Mouse (Mus musculus): ENCODE results near the gene Unc93a2.
"Not testable (repeated sequence)": the region's sequence is repeated elsewhere in the genome, so short reads cannot be mapped to it uniquely, and the experiment has no call there.

The Unc93a2 gene

GRCm38 (mm10) chr17:7385364-7385763, at the start of gene Unc93a2:
Gene Unc93a2, minus strand, starts transcription at chr17:7385464.
- not testable (repeated sequence) for DNase-seq

- not testable (repeated sequence) for DNase-seq
Observed at GRCm38 (mm10) chr17:7434121-7434520, 48.9 kb upstream of the Unc93a2 start.

DNA sequence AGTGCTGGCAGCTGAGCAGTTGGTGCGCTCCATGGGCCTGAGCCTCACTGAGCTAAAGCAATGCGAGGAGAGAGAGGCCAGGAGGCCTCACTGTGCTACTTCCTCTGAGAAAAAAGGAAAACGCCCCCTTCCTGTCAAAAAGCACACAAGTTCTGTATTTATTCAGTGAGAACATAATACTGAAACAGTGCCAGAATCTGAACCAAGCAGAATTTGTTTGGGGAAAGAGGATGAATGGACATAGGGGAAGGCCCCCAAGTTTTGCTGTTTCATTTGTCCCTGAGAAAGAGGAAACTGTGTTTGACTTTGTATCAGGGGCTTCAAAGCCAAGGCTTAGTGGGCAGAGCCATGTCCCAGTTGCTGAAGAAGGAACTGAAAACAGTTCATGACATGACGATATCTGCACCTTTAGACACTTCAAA, 45.0 kb upstream of the Unc93a2 start:
- not testable (repeated sequence) for DNase-seq

GRCm38 (mm10) chr17:7420191-7420973, 35.1 kb upstream of the Unc93a2 start:
- not testable (repeated sequence) for DNase-seq

GRCm38 (mm10) chr17:7414601-7415310, 29.5 kb upstream of the Unc93a2 start:
- not testable (repeated sequence) for DNase-seq

- DNase-seq: not testable (repeated sequence)
Observed at GRCm38 (mm10) chr17:7413336-7413735, 28.1 kb upstream of the Unc93a2 start.

GRCm38 (mm10) chr17:7399770-7400169, 14.5 kb upstream of the Unc93a2 start:
- not testable (repeated sequence) for DNase-seq

- not testable (repeated sequence) for DNase-seq
Observed at GRCm38 (mm10) chr17:7398198-7398847, 13.1 kb upstream of the Unc93a2 start.

- DNase-seq: not testable (repeated sequence)
Observed at GRCm38 (mm10) chr17:7397079-7397478, 11.8 kb upstream of the Unc93a2 start.

DNA sequence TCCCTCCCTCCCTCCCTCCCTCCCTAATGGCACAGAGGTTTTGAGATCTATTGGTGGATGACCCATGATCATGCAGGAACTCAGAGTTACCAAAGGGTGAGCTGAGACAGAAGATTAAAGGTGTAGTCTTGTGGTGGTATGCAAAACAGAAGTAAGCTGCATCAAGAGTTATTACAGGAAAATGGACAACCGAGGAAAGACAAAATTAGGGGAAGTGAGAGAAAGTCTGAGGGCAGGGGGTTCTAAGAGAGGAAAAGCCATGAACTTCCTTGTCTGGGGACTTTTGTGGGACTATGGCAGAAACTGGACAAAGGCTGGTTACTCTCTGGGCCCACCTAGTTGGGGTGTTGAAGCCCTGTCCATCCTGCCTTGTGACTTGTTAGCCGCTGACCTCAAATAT, 11.0 kb upstream of the Unc93a2 start:
- not testable (repeated sequence) for DNase-seq

- DNase-seq: not testable (repeated sequence)
Observed at GRCm38 (mm10) chr17:7395671-7396070, 10.4 kb upstream of the Unc93a2 start.

- not testable (repeated sequence) for DNase-seq
Observed at GRCm38 (mm10) chr17:7395116-7395515, 9.9 kb upstream of the Unc93a2 start.

DNA sequence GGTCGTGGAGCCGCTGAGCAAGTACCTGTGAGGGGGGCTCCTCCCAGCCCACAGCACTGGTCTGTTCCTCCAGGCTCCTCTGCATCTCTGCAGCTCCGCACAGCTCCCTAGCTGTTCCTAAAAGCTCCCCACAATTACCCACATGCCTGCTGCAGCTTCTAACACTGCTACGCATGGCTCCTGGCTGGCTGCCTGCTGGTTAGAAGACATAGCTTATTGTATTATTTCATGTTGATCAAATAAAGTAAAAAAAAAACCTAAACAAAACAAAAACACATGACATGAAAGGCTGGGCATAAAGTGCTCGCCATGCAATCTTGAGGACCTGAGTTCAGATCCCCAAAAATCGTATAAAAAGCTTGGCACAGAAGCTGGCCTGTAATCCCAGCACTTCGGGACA, 4.6 kb upstream of the Unc93a2 start:
- not testable (repeated sequence) for DNase-seq

GRCm38 (mm10) chr17:7388958-7389356, 3.7 kb upstream of the Unc93a2 start:
- DNase-seq: not testable (repeated sequence)

- DNase-seq: not testable (repeated sequence)
Observed at GRCm38 (mm10) chr17:7388341-7388957, 3.2 kb upstream of the Unc93a2 start.

DNA sequence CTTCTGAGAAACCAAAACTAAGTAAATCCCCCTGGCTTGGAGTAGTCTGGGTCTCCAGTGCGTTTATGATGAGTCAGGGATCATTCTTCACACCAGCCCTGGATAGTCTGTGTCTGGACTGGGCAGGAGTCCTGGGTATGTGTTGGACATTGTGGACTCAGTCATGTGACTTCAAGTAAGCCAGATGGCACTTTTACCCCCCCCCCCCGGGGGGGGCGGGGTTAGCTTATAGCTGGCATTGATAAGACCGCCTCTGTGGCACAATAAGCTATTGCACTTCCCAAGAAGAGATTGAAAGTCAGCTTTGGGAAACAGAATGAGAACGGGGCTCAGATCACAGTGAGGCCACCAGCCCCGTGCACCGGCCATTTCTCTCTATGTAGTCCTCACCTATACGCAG, 752 bp upstream of the Unc93a2 start:
- DNase-seq: not testable (repeated sequence)

DNA sequence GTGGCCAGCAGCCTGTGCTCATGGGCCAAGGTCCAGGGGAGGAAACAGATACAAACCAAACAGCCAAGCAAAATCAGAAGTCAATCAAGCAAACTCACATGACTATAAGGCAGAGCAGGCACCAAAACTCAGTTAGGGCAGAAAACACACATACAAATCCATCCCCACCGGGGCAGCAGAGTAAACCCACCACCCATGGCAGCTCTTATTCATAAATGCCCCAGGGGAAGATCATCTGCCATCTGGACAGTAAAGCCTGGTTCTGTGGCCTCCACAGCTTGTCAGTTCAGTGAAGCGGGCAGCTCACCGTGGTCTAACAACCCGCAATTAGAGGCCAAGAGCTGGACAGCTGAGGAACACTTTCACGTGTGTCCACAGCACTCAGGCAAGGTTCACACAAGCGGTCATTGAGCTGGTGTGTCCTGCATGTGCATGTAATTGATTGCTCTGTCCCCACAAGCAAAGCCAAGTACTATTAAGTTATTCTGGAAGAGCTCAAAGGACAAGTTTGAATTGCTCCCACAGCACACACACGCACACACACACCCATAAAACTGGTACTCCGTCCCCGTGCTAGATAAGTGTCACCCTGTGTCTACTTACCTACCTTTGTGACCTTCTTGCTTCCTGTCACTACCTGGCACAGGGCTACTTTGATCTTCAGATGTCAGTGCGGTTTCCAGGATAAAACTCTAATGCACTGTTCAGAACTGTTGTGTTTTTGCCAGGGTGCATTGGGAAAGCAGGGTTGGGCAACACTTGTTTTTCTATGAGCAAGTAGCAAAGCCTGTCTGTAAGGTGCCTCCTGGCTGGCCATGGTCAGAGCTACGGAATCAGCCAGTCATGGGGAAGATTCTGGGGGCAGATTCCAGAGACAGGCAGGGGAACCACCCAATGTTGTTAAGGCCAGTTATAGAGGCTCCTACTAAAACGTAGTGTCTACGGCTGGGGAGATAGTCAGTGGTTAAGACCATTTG, 1.8 kb downstream of the Unc93a2 start:
- not testable (repeated sequence) for DNase-seq

DNA sequence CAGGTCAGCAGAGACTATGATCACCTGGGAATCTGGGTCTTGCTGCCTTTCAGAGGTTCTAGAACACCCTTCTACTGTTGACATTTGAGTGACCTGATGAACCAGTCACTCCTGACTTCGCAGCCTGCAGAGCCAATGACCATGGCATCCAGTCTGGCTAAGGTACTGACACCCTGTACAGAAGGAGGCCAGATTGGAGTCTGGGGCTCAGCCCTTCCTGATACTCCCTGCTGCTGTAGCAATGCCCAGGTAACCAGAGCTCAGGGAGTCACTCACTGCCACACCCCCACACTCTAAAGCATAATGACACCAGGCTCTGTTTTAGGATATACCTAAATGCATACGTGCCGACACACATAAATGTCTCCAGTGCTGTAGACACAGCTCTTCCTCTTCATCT, 2.6 kb downstream of the Unc93a2 start:
- not testable (repeated sequence) for DNase-seq

DNA sequence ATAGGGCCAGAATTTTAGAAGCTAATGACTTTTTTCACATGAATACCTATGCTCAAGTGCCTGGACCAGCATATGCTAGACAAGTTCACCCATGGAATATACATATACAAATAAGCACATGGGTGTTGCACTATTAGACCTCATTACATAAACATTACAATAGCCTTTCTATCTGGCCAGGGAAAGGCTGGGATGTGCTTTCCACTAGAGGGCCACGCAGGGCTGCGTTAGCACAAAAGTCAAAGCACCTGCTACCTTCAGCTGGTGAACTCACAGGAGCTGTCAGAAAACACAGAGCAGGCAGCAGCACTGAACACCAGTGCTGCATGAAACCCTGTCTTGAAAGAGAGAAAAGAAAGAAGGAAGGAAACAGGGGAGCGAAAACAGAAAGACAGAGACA, 7.4 kb downstream of the Unc93a2 start:
- DNase-seq: not testable (repeated sequence)

GRCm38 (mm10) chr17:7376951-7377700, 8.1 kb downstream of the Unc93a2 start:
- not testable (repeated sequence) for DNase-seq

- DNase-seq: not testable (repeated sequence)
Observed at GRCm38 (mm10) chr17:7371879-7372278, 13.4 kb downstream of the Unc93a2 start, which contains the start of gene Gm49630. Gene Gm49630, minus strand, starts transcription at chr17:7371979.
